Mouse (Mus musculus) yolk sac, embryonic 10.5 days (tissue): ENCODE measurements at regions not wholly inside any gene's neighbourhood (a gene's known extent, or its start where the extent isn't known, plus 50 kb on each side); places are given as distances from the start of the nearest gene placed in this dataset.
"Not testable (repeated sequence)": the region's sequence is repeated elsewhere in the genome, so short reads cannot be mapped to it uniquely, and the experiment has no call there.

ENCODE experiments used
- DNase-seq: peaks from one replicate; pipeline ENCODE4 v3.0.0-alpha.2; 2017; ENCODE audit warnings: low spot score

GRCm38 (mm10) chr1:181262496-181262895, 50.7 kb upstream of the Wdr26 start:
- DNase-seq: no peak

GRCm38 (mm10) chr1:181263216-181263615, 51.4 kb upstream of the Wdr26 start:
- DNase-seq: no peak

- not testable (repeated sequence) for DNase-seq
Observed at GRCm38 (mm10) chr1:181270469-181270868, 58.7 kb upstream of the Wdr26 start.

- DNase-seq: no peak
Observed at GRCm38 (mm10) chr1:181271164-181271563, 59.4 kb upstream of the Wdr26 start.

- DNase-seq: no peak
Observed at GRCm38 (mm10) chr1:181271821-181272220, 60.0 kb upstream of the Wdr26 start.

- DNase-seq: peak; percentile 80
Observed at GRCm38 (mm10) chr1:181272622-181273296, 61.0 kb upstream of the Wdr26 start.

GRCm38 (mm10) chr1:181273540-181274204, 61.9 kb upstream of the Wdr26 start:
- DNase-seq: no peak

- DNase-seq: no peak
Observed at GRCm38 (mm10) chr1:181280826-181281225, 69.0 kb upstream of the Wdr26 start.

GRCm38 (mm10) chr1:181282986-181283385, 69.4 kb upstream of the Cnih3 start:
- not testable (repeated sequence) for DNase-seq

- DNase-seq: not testable (repeated sequence)
Observed at GRCm38 (mm10) chr1:181283539-181283938, 68.9 kb upstream of the Cnih3 start.

- no peak for DNase-seq
Observed at GRCm38 (mm10) chr1:181284301-181285197, 67.9 kb upstream of the Cnih3 start.

- DNase-seq: no peak
Observed at GRCm38 (mm10) chr1:181285600-181285999, 66.8 kb upstream of the Cnih3 start.

GRCm38 (mm10) chr1:181286146-181286545, 66.3 kb upstream of the Cnih3 start:
- peak; percentile 73 for DNase-seq

GRCm38 (mm10) chr1:181287166-181287565, 65.3 kb upstream of the Cnih3 start:
- DNase-seq: no peak

- no peak for DNase-seq
Observed at GRCm38 (mm10) chr1:181289385-181290035, 62.9 kb upstream of the Cnih3 start.

- DNase-seq: no peak
Observed at GRCm38 (mm10) chr1:181291202-181291601, 61.2 kb upstream of the Cnih3 start.

- no peak for DNase-seq
Observed at GRCm38 (mm10) chr1:181291966-181292365, 60.5 kb upstream of the Cnih3 start.

GRCm38 (mm10) chr1:181293079-181293865, 59.2 kb upstream of the Cnih3 start:
- DNase-seq: peak; percentile 67

GRCm38 (mm10) chr1:181295651-181296050, 56.8 kb upstream of the Cnih3 start:
- DNase-seq: no peak

- DNase-seq: no peak
Observed at GRCm38 (mm10) chr1:181298063-181298462, 54.4 kb upstream of the Cnih3 start.

- DNase-seq: no peak
Observed at GRCm38 (mm10) chr1:181299075-181299665, 53.3 kb upstream of the Cnih3 start.
